Mouse (Mus musculus): Measurements from ENCODE around the gene Krt8. TPM values are rescaled to one million over a fixed set of nuclear protein-coding genes. Genes with fewer than 3 reads are reported as not detected.

Krt8 gene
- total and polyA plus RNA-seq, 2 experiments from 2014 or later, result 7.2 to 110 TPM

GRCm38 (mm10) chr15:102044745-102045144, 40.5 kb upstream of the Krt8 start:
- Histone ChIP-seq H3K4me1 (ENCODE audit: control insufficient read depth, insufficient read depth) (no peaks in the 10 kb centered on the region), H3K9ac (replicated peaks; ENCODE audit: low read depth, low read length) (no peak overlapping the region), H3K4me3 (ENCODE audit: low read depth, low read length) (no peak overlapping the region), H3K36me3 (replicated peaks; ENCODE audit: control insufficient read depth, insufficient read depth, low read length) (no peaks in the 10 kb centered on the region), H3K27ac (ENCODE audit: low read depth) (no peak overlapping the region), H3K9me3 (replicated peaks; ENCODE audit: control insufficient read depth, low read length) (no peaks in the 10 kb centered on the region), H3K4me2 (ENCODE audit: low read depth, low read length) (no peak overlapping the region), H3K27me3 (ENCODE audit: control insufficient read depth, insufficient read depth, low read length) (no peaks in the 10 kb centered on the region)
- ATAC-seq (ENCODE audit: insufficient read depth, low read depth), result no peak
- no peak for TF ChIP-seq EP300 (IDR thresholded peaks at IDR 0.05; ENCODE audit: low read depth)
- no peak for TF ChIP-seq CTCF (IDR thresholded peaks at IDR 0.05; ENCODE audit: low read depth)
- WGBS, result 75% methylated on average over 3 of the region's 3 CpGs
- DNase-seq (ENCODE audit: low spot score), result no peak

- Histone ChIP-seq H3K4me1 (ENCODE audit: control insufficient read depth, insufficient read depth) (no peaks in the 10 kb centered on the region), H3K4me3 (ENCODE audit: low read depth, low read length) (no peak overlapping the region), H3K4me2 (ENCODE audit: low read depth, low read length) (no peak overlapping the region), H3K27me3 (ENCODE audit: control insufficient read depth, insufficient read depth, low read length) (no peaks in the 10 kb centered on the region), H3K9ac (replicated peaks; ENCODE audit: low read depth, low read length) (no peak overlapping the region), H3K9me3 (replicated peaks; ENCODE audit: control insufficient read depth, low read length) (no peaks in the 10 kb centered on the region), H3K27ac (ENCODE audit: low read depth) (no peak overlapping the region), H3K36me3 (replicated peaks; ENCODE audit: control insufficient read depth, insufficient read depth, low read length) (no peaks in the 10 kb centered on the region)
- DNase-seq (ENCODE audit: low spot score) (no peak), ATAC-seq (ENCODE audit: insufficient read depth, low read depth) (no peak)
- 62% methylated on average over 7 of the region's 7 CpGs for WGBS
- TF ChIP-seq EP300 (IDR thresholded peaks at IDR 0.05; ENCODE audit: low read depth), result no peak
- no peak for TF ChIP-seq CTCF (IDR thresholded peaks at IDR 0.05; ENCODE audit: low read depth)
These were observed 37.7 kb upstream of the Krt8 start for GRCm38 (mm10) chr15:102041951-102042350.

GRCm38 (mm10) chr15:102040277-102040676, 36.0 kb upstream of the Krt8 start:
- no peak overlapping the region for H3K9ac ChIP-seq (replicated peaks; ENCODE audit: low read depth, low read length)
- no peaks in the 10 kb centered on the region for H3K9me3 ChIP-seq (replicated peaks; ENCODE audit: control insufficient read depth, low read length)
- TF ChIP-seq EP300 (IDR thresholded peaks at IDR 0.05; ENCODE audit: low read depth) (no peak), CTCF (IDR thresholded peaks at IDR 0.05; ENCODE audit: low read depth) (no peak)
- no peak overlapping the region for H3K4me3 ChIP-seq (ENCODE audit: low read depth, low read length)
- 74% methylated on average over 4 of the region's 4 CpGs for WGBS
- H3K4me1 ChIP-seq (ENCODE audit: control insufficient read depth, insufficient read depth), result no peaks in the 10 kb centered on the region
- H3K4me2 ChIP-seq (ENCODE audit: low read depth, low read length), result no peak overlapping the region
- no peak overlapping the region for H3K27ac ChIP-seq (ENCODE audit: low read depth)
- no peaks in the 10 kb centered on the region for H3K27me3 ChIP-seq (ENCODE audit: control insufficient read depth, insufficient read depth, low read length)
- H3K36me3 ChIP-seq (replicated peaks; ENCODE audit: control insufficient read depth, insufficient read depth, low read length), result no peaks in the 10 kb centered on the region
- DNase-seq (ENCODE audit: low spot score), result no peak
- no peak for ATAC-seq (ENCODE audit: insufficient read depth, low read depth)

GRCm38 (mm10) chr15:102034121-102035053, 30.1 kb upstream of the Krt8 start:
- Histone ChIP-seq H3K36me3 (replicated peaks; ENCODE audit: control insufficient read depth, insufficient read depth, low read length) (no peaks in the 10 kb centered on the region), H3K27ac (ENCODE audit: low read depth) (no peak overlapping the region), H3K4me2 (ENCODE audit: low read depth, low read length) (no peak overlapping the region), H3K4me1 (ENCODE audit: control insufficient read depth, insufficient read depth) (no peaks in the 10 kb centered on the region), H3K9me3 (replicated peaks; ENCODE audit: control insufficient read depth, low read length) (no peaks in the 10 kb centered on the region), H3K9ac (replicated peaks; ENCODE audit: low read depth, low read length) (no peak overlapping the region), H3K4me3 (ENCODE audit: low read depth, low read length) (no peak overlapping the region), H3K27me3 (ENCODE audit: control insufficient read depth, insufficient read depth, low read length) (no peaks in the 10 kb centered on the region)
- no peak for TF ChIP-seq CTCF (IDR thresholded peaks at IDR 0.05; ENCODE audit: low read depth)
- no peak for TF ChIP-seq EP300 (IDR thresholded peaks at IDR 0.05; ENCODE audit: low read depth)
- WGBS, result 57% methylated on average over 16 of the region's 16 CpGs
- peak; percentile 14 for DNase-seq (ENCODE audit: low spot score)
- peak; percentile 81 for ATAC-seq (ENCODE audit: insufficient read depth, low read depth)

- Histone ChIP-seq H3K9me3 (replicated peaks; ENCODE audit: control insufficient read depth, low read length) (no peaks in the 10 kb centered on the region), H3K9ac (replicated peaks; ENCODE audit: low read depth, low read length) (peak within 1 kb of the TSS; percentile 48; the same call in 1 of the 2 replicates), H3K4me1 (ENCODE audit: control insufficient read depth, insufficient read depth) (peaks cover 15% of the 10 kb centered on the region), H3K27ac (ENCODE audit: low read depth) (no peak within 1 kb of the TSS), H3K36me3 (replicated peaks; ENCODE audit: control insufficient read depth, insufficient read depth, low read length) (no peaks in the 10 kb centered on the region), H3K27me3 (ENCODE audit: control insufficient read depth, insufficient read depth, low read length) (peaks cover 9% of the 10 kb centered on the region; the same call in 1 of the 2 replicates), H3K4me3 (ENCODE audit: low read depth, low read length) (peak within 1 kb of the TSS; percentile 38), H3K4me2 (ENCODE audit: low read depth, low read length) (peak within 1 kb of the TSS; percentile 61)
- ATAC-seq (ENCODE audit: insufficient read depth, low read depth), result 0 out of 2 replicates have a peak, but pooled peaks have one; percentile 10
- DNase-seq (ENCODE audit: low spot score), result no peak
- 4% methylated on average over 28 of the region's 28 CpGs for WGBS
- TF ChIP-seq CTCF (IDR thresholded peaks at IDR 0.05; ENCODE audit: low read depth), result no peak
- TF ChIP-seq EP300 (IDR thresholded peaks at IDR 0.05; ENCODE audit: low read depth), result no peak
These were observed 23.8 kb upstream of the Krt8 start, which contains the start of gene Krt18 for GRCm38 (mm10) chr15:102028040-102028439. Krt18 (plus strand) TSS chr15:102028180.

Data from heart, postnatal 0 days (tissue).